ENCODE assay signal across 8 mouse cellular contexts in genomic region chr2:60284467-60284821, GRCm38 (mm10). TPM values are rescaled to one million over a fixed set of nuclear protein-coding genes. Genes with fewer than 3 reads are reported as not detected.
DNase-seq lines count a peak whose midpoint lies in the region; ATAC-seq lines count a peak whose summit lies in the region.

Gene Cd302 (minus strand): TSS chr2:60284488.

- WGBS in neural tube, embryonic 11.5 days = 63% methylated on average over 4 of the region's 4 CpGs
- WGBS in hindbrain, embryonic 15.5 days = 56% methylated on average over 4 of the region's 4 CpGs

- no peak within 1 kb of the TSS for H3K27ac ChIP-seq in neural tube, embryonic 11.5 days (ENCODE audit: low read depth, low read length)
- no peak within 1 kb of the TSS for H3K27ac ChIP-seq in hindbrain, embryonic 15.5 days (replicated peaks)

- H3K4me3 ChIP-seq in erythroblast, embryonic 14.5 days (replicated peaks) = peak within 1 kb of the TSS; percentile 54
- H3K4me3 ChIP-seq in neural tube, embryonic 11.5 days (ENCODE audit: low read depth, low read length) = peak within 1 kb of the TSS; percentile 41
- H3K4me3 ChIP-seq in hindbrain, embryonic 15.5 days = peak within 1 kb of the TSS; percentile 48
- peak within 1 kb of the TSS; percentile 92 for H3K4me3 ChIP-seq in megakaryocyte, embryonic 14.5 days (replicated peaks)

- peaks cover 4% of the 10 kb centered on the region for H3K4me1 ChIP-seq in erythroblast, embryonic 14.5 days (ENCODE audit: control insufficient read depth)
- H3K4me1 ChIP-seq in neural tube, embryonic 11.5 days (ENCODE audit: control insufficient read depth, insufficient read depth, low read length) = no peaks in the 10 kb centered on the region; the same call in none of the 2 replicates
- H3K4me1 ChIP-seq in hindbrain, embryonic 15.5 days (replicated peaks) = peaks cover 17% of the 10 kb centered on the region
- H3K4me1 ChIP-seq in megakaryocyte, embryonic 14.5 days = peaks cover 20% of the 10 kb centered on the region

- ATAC-seq in erythroblast, adult 5-6 weeks (replicated peaks; ENCODE audit: low FRiP score, poor library complexity, severe bottlenecking) = no peak
- no peak for ATAC-seq in neural tube, embryonic 11.5 days (ENCODE audit: insufficient read depth, low FRiP score, low TSS enrichment)
- no peak for ATAC-seq in hindbrain, embryonic 15.5 days (ENCODE audit: low FRiP score, low read depth)

- peaks cover 5% of the 10 kb centered on the region; the same call in 1 of the 2 replicates for H3K9me3 ChIP-seq in erythroblast, embryonic 14.5 days (ENCODE audit: control insufficient read depth, low read length)
- H3K9me3 ChIP-seq in neural tube, embryonic 11.5 days (ENCODE audit: control insufficient read depth, low read length) = no peaks in the 10 kb centered on the region
- H3K9me3 ChIP-seq in hindbrain, embryonic 15.5 days = no peaks in the 10 kb centered on the region
- H3K9me3 ChIP-seq in megakaryocyte, embryonic 14.5 days = peaks cover 19% of the 10 kb centered on the region

- peak within 1 kb of the TSS; percentile 53 for H3K9ac ChIP-seq in neural tube, embryonic 11.5 days (ENCODE audit: low read length)
- peak within 1 kb of the TSS; percentile 54 for H3K9ac ChIP-seq in hindbrain, embryonic 15.5 days

- no peaks in the 10 kb centered on the region for H3K36me3 ChIP-seq in erythroblast, embryonic 14.5 days (ENCODE audit: control insufficient read depth)
- no peaks in the 10 kb centered on the region for H3K36me3 ChIP-seq in neural tube, embryonic 11.5 days (ENCODE audit: control insufficient read depth, insufficient read depth, low read length)
- no peaks in the 10 kb centered on the region for H3K36me3 ChIP-seq in hindbrain, embryonic 15.5 days
- no peaks in the 10 kb centered on the region for H3K36me3 ChIP-seq in megakaryocyte, embryonic 14.5 days (replicated peaks; ENCODE audit: low read length)

- peak within 1 kb of the TSS; percentile 91 for H3K4me2 ChIP-seq in neural tube, embryonic 11.5 days (ENCODE audit: low read depth)
- peak within 1 kb of the TSS; percentile 97 for H3K4me2 ChIP-seq in hindbrain, embryonic 15.5 days

- H3K27me3 ChIP-seq in erythroblast, embryonic 14.5 days (ENCODE audit: control insufficient read depth) = peaks cover 27% of the 10 kb centered on the region
- 0 out of 2 replicates have a peak, but pooled peaks cover 2% of the 10 kb centered on the region for H3K27me3 ChIP-seq in neural tube, embryonic 11.5 days (ENCODE audit: control insufficient read depth, insufficient read depth, low read length)
- peaks cover 13% of the 10 kb centered on the region for H3K27me3 ChIP-seq in hindbrain, embryonic 15.5 days
- H3K27me3 ChIP-seq in megakaryocyte, embryonic 14.5 days (replicated peaks) = peaks cover 45% of the 10 kb centered on the region

- DNase-seq in neural tube, embryonic 11.5 days (ENCODE audit: low spot score) = no peak
- DNase-seq in neural tube, embryonic 10.5 days (ENCODE audit: extremely low spot score, low spot score) = no peak
- DNase-seq in frontal cortex, postnatal 25 days (ENCODE audit: low spot score in 2 of 2) = no peak
- no peak for DNase-seq in right cerebral cortex, adult 18-20 months

RNA-seq across cellular contexts. Expression of gene Cd302, which starts in this region (rescaled TPM):
- polyA plus RNA-seq in erythroblast, embryonic 14.5 days (2012) = 0.04 TPM in 1 of 2 replicates, not detected in the other
- 5.4 and 14.8 TPM in 2 replicates for total RNA-seq in erythroblast, adult 5-6 weeks (2015; ENCODE audit: low replicate concordance)
- total RNA-seq in erythroblast, adult 5-6 weeks (2017; ENCODE audit: low replicate concordance) = 1.4 and 2.6 TPM in 2 replicates
- polyA plus RNA-seq in neural tube, embryonic 11.5 days (2014; fragmentation: Nextera tagmentation; extraction: Ambion mirVana) = 15.2 and 16.9 TPM in 2 replicates
- 15.9 and 17.5 TPM in 2 replicates for polyA plus RNA-seq in hindbrain, embryonic 15.5 days (2015; fragmentation: Nextera tagmentation; extraction: Ambion mirVana)
- polyA plus RNA-seq in megakaryocyte, embryonic 14.5 days (2012; ENCODE audit: insufficient read depth, low replicate concordance) = 3.6 TPM in 1 of 2 replicates, not detected in the other

Comparison
In these comparisons a context has a peak if more than half of its experiments do, and no peak if none do; other contexts are left out.
1. H3K4me3 ChIP-seq: peak in every context shown above with its lines; median percentile 92 in megakaryocyte, embryonic 14.5 days; 54 in erythroblast, embryonic 14.5 days; 48 in hindbrain, embryonic 15.5 days; 41 in neural tube, embryonic 11.5 days.